8 mouse cellular contexts compared by ENCODE assay signal in genomic region chr17:80727341-80727951, GRCm38 (mm10). TPM values are rescaled to one million over a fixed set of nuclear protein-coding genes. Genes with fewer than 3 reads are reported as not detected.
DNase-seq lines count a peak whose midpoint lies in the region; ATAC-seq and TF ChIP-seq lines count a peak whose summit lies in the region.

No protein-coding gene starts in this region.

- intact Hi-C loops in gastrocnemius, postnatal 14 days (cut with DNase I; ENCODE audit: low total_unique reads), result no loop called here

- under 1% methylated on average over 52 of the region's 54 CpGs for WGBS in limb, embryonic 11.5 days
- under 1% methylated on average over 50 of the region's 54 CpGs for WGBS in midbrain, embryonic 10.5 days
- under 1% methylated on average over 52 of the region's 54 CpGs for WGBS in small intestine, adult 2 months

- peak; percentile 54 for DNase-seq in ZHBTc4 (ENCODE audit: low read depth, low spot score)
- DNase-seq in cerebellum, postnatal 10 days, result peak; percentile 75 to 77
- peak; percentile 53 for DNase-seq in gastrocnemius, postnatal 14 days
- DNase-seq in induced T-regulatory cell, adult 2 months (ENCODE audit: low read depth), result peak; percentile 43
- peak; percentile 75 for DNase-seq in limb, embryonic 11.5 days (ENCODE audit: low spot score)
- peak; percentile 75 for DNase-seq in midbrain, embryonic 10.5 days (ENCODE audit: low spot score)

- no peaks in the 10 kb centered on the region for H3K9me3 ChIP-seq in limb, embryonic 11.5 days (ENCODE audit: control insufficient read depth, low read length)
- H3K9me3 ChIP-seq in midbrain, embryonic 10.5 days (replicated peaks), result no peaks in the 10 kb centered on the region

- no peaks in the 10 kb centered on the region for H3K27me3 ChIP-seq in limb, embryonic 11.5 days (ENCODE audit: control insufficient read depth, insufficient read depth, low read length)
- H3K27me3 ChIP-seq in midbrain, embryonic 10.5 days (ENCODE audit: low read depth, poor library complexity, severe bottlenecking), result no peaks in the 10 kb centered on the region
- no peaks in the 10 kb centered on the region for H3K27me3 ChIP-seq in small intestine, adult 2 months (ENCODE audit: control insufficient read depth, insufficient read depth, low read length)

- TF ChIP-seq POLR2A in small intestine, adult 2 months (IDR thresholded peaks at IDR 0.05; ENCODE audit: low read depth, low read length), result peak; percentile 18

- peak overlapping the region; percentile 96 for H3K27ac ChIP-seq in limb, embryonic 11.5 days (replicated peaks; ENCODE audit: low read depth, low read length)
- peak overlapping the region; percentile 97 for H3K27ac ChIP-seq in midbrain, embryonic 10.5 days (replicated peaks)
- peak overlapping the region; percentile 99 for H3K27ac ChIP-seq in small intestine, adult 2 months (ENCODE audit: insufficient read depth, low read depth, low read length)

- no peak for TF ChIP-seq CTCF in small intestine, adult 2 months (IDR thresholded peaks at IDR 0.05; ENCODE audit: extremely low read depth, insufficient read length, insufficient replicate concordance, low read depth, low read length)

- peak; percentile 64 for ATAC-seq in limb, embryonic 11.5 days (ENCODE audit: insufficient number of reproducible peaks, low FRiP score, low TSS enrichment, low read depth)
- ATAC-seq in monocyte, adult 5-6 weeks (replicated peaks; ENCODE audit: insufficient number of reproducible peaks, low FRiP score, low TSS enrichment, poor library complexity, severe bottlenecking), result no peak; the same call in 1 of the 2 replicates

- peak overlapping the region; percentile 97 for H3K9ac ChIP-seq in limb, embryonic 11.5 days (ENCODE audit: low read length)

- H3K4me2 ChIP-seq in limb, embryonic 11.5 days (ENCODE audit: low read depth, severe bottlenecking), result peak overlapping the region; percentile 54

- H3K4me3 ChIP-seq in limb, embryonic 11.5 days (ENCODE audit: low read depth, low read length), result peak overlapping the region; percentile 93
- H3K4me3 ChIP-seq in midbrain, embryonic 10.5 days, result peak overlapping the region; percentile 94
- H3K4me3 ChIP-seq in small intestine, adult 2 months (ENCODE audit: low read depth, low read length), result peak overlapping the region; percentile 79

- no peaks in the 10 kb centered on the region for H3K36me3 ChIP-seq in limb, embryonic 11.5 days (ENCODE audit: control insufficient read depth, insufficient read depth, low read length)
- H3K36me3 ChIP-seq in midbrain, embryonic 10.5 days, result peaks cover 9% of the 10 kb centered on the region; the same call in 1 of the 2 replicates
- 0 out of 2 replicates have a peak, but pooled peaks cover 2% of the 10 kb centered on the region for H3K36me3 ChIP-seq in small intestine, adult 2 months (ENCODE audit: control insufficient read depth, insufficient read depth, low read length)

- peaks cover 7% of the 10 kb centered on the region for H3K4me1 ChIP-seq in limb, embryonic 11.5 days (ENCODE audit: control insufficient read depth, insufficient read depth, low read length)
- peaks cover 32% of the 10 kb centered on the region for H3K4me1 ChIP-seq in midbrain, embryonic 10.5 days
- H3K4me1 ChIP-seq in small intestine, adult 2 months (ENCODE audit: control insufficient read depth, insufficient read depth, insufficient read length, low read length), result peaks cover 3% of the 10 kb centered on the region

RNA-seq across cellular contexts. Expression of gene Map4k3, which starts 0.8 kb away (rescaled TPM):
- 10 to 100 TPM; 16.4 to 17.3 TPM for total RNA-seq in gastrocnemius, postnatal 14 days (2021)
- polyA plus RNA-seq in limb, embryonic 11.5 days (2014; fragmentation: Nextera tagmentation; extraction: Ambion mirVana), result 33.7 and 36.1 TPM in 2 replicates
- 14.1 and 17.6 TPM in 2 replicates for polyA plus RNA-seq in midbrain, embryonic 10.5 days (2016; fragmentation: Nextera tagmentation; extraction: Ambion mirVana)
- 4.2 and 9.4 TPM in 2 replicates for polyA plus RNA-seq in small intestine, adult 2 months (2012; rRNA removed)
- 26.7 to 39.3 TPM (median 27.8 TPM) in 3 replicates for total RNA-seq in monocyte, adult 5-6 weeks (2017)
